Mouse (Mus musculus): ENCODE measurements around the gene Esrp2. TPM values are rescaled to one million over a fixed set of nuclear protein-coding genes. Genes with fewer than 3 reads are reported as not detected.

The Esrp2 gene
- polyA plus RNA-seq, 1 experiment = not detected

- TF ChIP-seq GATA1 (IDR thresholded peaks at IDR 0.05; ENCODE audit: low read length) = no peak
Measured at GRCm38 (mm10) chr8:106106193-106106592, 30.6 kb downstream of the Esrp2 start.

- TF ChIP-seq GATA1 (IDR thresholded peaks at IDR 0.05; ENCODE audit: low read length) = no peak
Measured at GRCm38 (mm10) chr8:106103888-106104287, 32.9 kb downstream of the Esrp2 start.

- TF ChIP-seq GATA1 (IDR thresholded peaks at IDR 0.05; ENCODE audit: low read length) = no peak
Measured at GRCm38 (mm10) chr8:106102321-106102720, 34.5 kb downstream of the Esrp2 start.

Other genes with a start within 250 kb of the Esrp2 start
- 1.8 and 2.4 TPM in 2 replicates for gene Nrn1l, start 243.4 kb downstream of the Esrp2 start, polyA plus RNA-seq (2012)
- 13.6 and 26.7 TPM in 2 replicates for gene Pskh1, start 236.5 kb downstream of the Esrp2 start, polyA plus RNA-seq (2012)
- gene Ctrl, start 203.1 kb downstream of the Esrp2 start, polyA plus RNA-seq (2012) = 0.46 TPM in 1 of 2 replicates, not detected in the other
- gene Psmb10, start 198.5 kb downstream of the Esrp2 start, polyA plus RNA-seq (2012) = 183 and 226 TPM in 2 replicates
- gene Lcat, start 193.6 kb downstream of the Esrp2 start, polyA plus RNA-seq (2012) = 0.31 and 0.39 TPM in 2 replicates
- gene Slc12a4, start 170.9 kb downstream of the Esrp2 start, polyA plus RNA-seq (2012) = 14.1 and 17.6 TPM in 2 replicates
- not detected in 2 replicates for gene Dpep3, start 157.5 kb downstream of the Esrp2 start, polyA plus RNA-seq (2012)
- 3.9 TPM in 2 replicates for gene Dus2, start 145.6 kb downstream of the Esrp2 start, polyA plus RNA-seq (2012)
- gene Dpep2nb, start 131.0 kb downstream of the Esrp2 start, polyA plus RNA-seq (2012) = not detected in 2 replicates
- gene Ddx28, start 125.1 kb downstream of the Esrp2 start, polyA plus RNA-seq (2012) = 28.3 and 32.4 TPM in 2 replicates
- 16.5 and 25.5 TPM in 2 replicates for gene Nfatc3, start 78.1 kb downstream of the Esrp2 start, polyA plus RNA-seq (2012)
- gene Pla2g15, start 13.4 kb upstream of the Esrp2 start, polyA plus RNA-seq (2012) = 0.75 and 0.85 TPM in 2 replicates
- 3.1 and 3.7 TPM in 2 replicates for gene Slc7a6, start 31.9 kb upstream of the Esrp2 start, polyA plus RNA-seq (2012)
- gene Slc7a6os, start 74.0 kb upstream of the Esrp2 start, polyA plus RNA-seq (2012) = 28.9 and 34.4 TPM in 2 replicates
- 16.6 and 75.2 TPM in 2 replicates for gene Prmt7, start 74.0 kb upstream of the Esrp2 start, polyA plus RNA-seq (2012)
- not detected in 2 replicates for gene Smpd3, start 201.0 kb upstream of the Esrp2 start, polyA plus RNA-seq (2012)